22 mouse cellular contexts compared by ENCODE assay signal in genomic region chr9:35124678-35124955, GRCm38 (mm10). TPM values are rescaled to one million over a fixed set of nuclear protein-coding genes. Genes with fewer than 3 reads are reported as not detected.
A peak's percentile ranks its signal among the peaks of the same experiment; 100 is the strongest.
DNase-seq lines count a peak whose midpoint lies in the region; ATAC-seq and TF ChIP-seq lines count a peak whose summit lies in the region.
"Had no signal": no experiment of that assay in that cellular context is flagged by ENCODE, and none has a peak within 500 bp of the region (broad histone marks: within the 10 kb centered on the region; RNA-seq: fewer than 3 reads in every experiment).

No protein-coding gene starts in this region.

- DNase-seq in layer of hippocampus, adult 2 months (ENCODE audit: low spot score in 2 of 2) = no peak
- DNase-seq in layer of hippocampus, adult 9-11 months = no peak
- peak; percentile 25 for DNase-seq in thymus, postnatal 4 days
- DNase-seq in thymus, postnatal 25 days = no peak
- no peak for DNase-seq in liver, embryonic 14.5 days (ENCODE audit: low read depth in 3 of 3, low spot score in 3 of 3)
- DNase-seq in kidney, adult 8-10 months = no peak
- no peak for DNase-seq in right cerebral cortex, adult 18-20 months
- DNase-seq: adrenal gland, adult 8-10 months; cerebellum, adult 2 months; cerebellum, postnatal 25 days; heart, postnatal 4 days; kidney, adult 2 months; kidney, postnatal 10 days had no signal

- no peaks in the 10 kb centered on the region for H3K27me3 ChIP-seq in liver, embryonic 14.5 days (ENCODE audit: control insufficient read depth, insufficient read depth, low read length)
- H3K27me3 ChIP-seq: CH12.LX; embryonic facial prominence, embryonic 12.5 days; forebrain, embryonic 13.5 days; heart, embryonic 15.5 days had no signal

- WGBS in liver, embryonic 14.5 days (ENCODE audit: insufficient replicate concordance) = 77% methylated on average over 8 of the region's 8 CpGs

- H3K36me3 ChIP-seq in liver, embryonic 14.5 days (replicated peaks; ENCODE audit: control insufficient read depth, insufficient read depth, low read depth) = peaks cover 42% of the 10 kb centered on the region

- H3K9ac ChIP-seq in liver, embryonic 14.5 days (replicated peaks) = no peak overlapping the region
- H3K9ac ChIP-seq: embryonic facial prominence, embryonic 12.5 days; forebrain, embryonic 13.5 days; heart, embryonic 15.5 days; hindbrain, embryonic 14.5 days had no signal

- H3K4me3 ChIP-seq in layer of hippocampus, adult 2 months = no peak overlapping the region
- no peak overlapping the region for H3K4me3 ChIP-seq in liver, embryonic 14.5 days (ENCODE audit: insufficient read depth in 1 of 2, low read depth in 2 of 2, low read length in 2 of 2)
- H3K4me3 ChIP-seq: embryonic facial prominence, embryonic 12.5 days; forebrain, embryonic 13.5 days; heart, embryonic 15.5 days; limb, embryonic 10.5 days; midbrain, embryonic 10.5 days; myocyte had no signal

- H3K4me2 ChIP-seq in liver, embryonic 14.5 days (ENCODE audit: low read depth) = no peak overlapping the region
- H3K4me2 ChIP-seq: embryonic facial prominence, embryonic 12.5 days; forebrain, embryonic 13.5 days; heart, embryonic 15.5 days; hindbrain, embryonic 14.5 days had no signal

- TF ChIP-seq EP300 in liver, embryonic 14.5 days (IDR thresholded peaks at IDR 0.05; ENCODE audit: low read depth) = no peak

- H3K4me1 ChIP-seq in liver, embryonic 14.5 days (replicated peaks; ENCODE audit: control insufficient read depth in 2 of 2, insufficient read depth in 2 of 2, low read length in 1 of 2) = peaks cover 51 to 66% of the 10 kb centered on the region in 2 experiments
- H3K4me1 ChIP-seq: embryonic facial prominence, embryonic 12.5 days; forebrain, embryonic 13.5 days; limb, embryonic 10.5 days; midbrain, embryonic 10.5 days had no signal

- H3K9me3 ChIP-seq in liver, embryonic 14.5 days (ENCODE audit: control insufficient read depth, low read length) = no peaks in the 10 kb centered on the region
- H3K9me3 ChIP-seq: embryonic facial prominence, embryonic 12.5 days; forebrain, embryonic 13.5 days; heart, embryonic 15.5 days; limb, embryonic 10.5 days; midbrain, embryonic 10.5 days had no signal

- ATAC-seq in liver, embryonic 14.5 days (ENCODE audit: insufficient read depth) = no peak
- ATAC-seq: forebrain, embryonic 13.5 days; midbrain, embryonic 16.5 days had no signal

- H3K27ac ChIP-seq in layer of hippocampus, adult 2 months = peak overlapping the region; percentile 71; the same call in 1 of the 2 replicates
- peak overlapping the region; percentile 39 for H3K27ac ChIP-seq in liver, embryonic 14.5 days
- H3K27ac ChIP-seq: embryonic facial prominence, embryonic 12.5 days; forebrain, embryonic 13.5 days; hindbrain, embryonic 14.5 days; limb, embryonic 10.5 days; midbrain, embryonic 10.5 days had no signal

- no peak for TF ChIP-seq CTCF in layer of hippocampus, adult 2 months (conservative IDR thresholded peaks at IDR 0.05)
- TF ChIP-seq CTCF in liver, embryonic 14.5 days (IDR thresholded peaks at IDR 0.05; ENCODE audit: low read depth) = no peak

RNA-seq across cellular contexts. Expression of gene St3gal4, which starts 5.5 kb away (rescaled TPM):
- total RNA-seq in layer of hippocampus, adult 2 months (2021) = 10 to 100 TPM; 25.8 to 29.0 TPM
- polyA plus RNA-seq in liver, embryonic 14.5 days (2012; rRNA removed) = 4.6 and 6.0 TPM in 2 replicates
- 17.8 and 19.2 TPM in 2 replicates for polyA plus RNA-seq in liver, embryonic 14.5 days (2014; fragmentation: Nextera tagmentation; extraction: Ambion mirVana)

RNA-seq across cellular contexts. Expression of gene Dcps, which starts 51.2 kb away (rescaled TPM):
- 10 to 100 TPM; 20.5 to 21.7 TPM for total RNA-seq in layer of hippocampus, adult 2 months (2021)
- polyA plus RNA-seq in liver, embryonic 14.5 days (2012; rRNA removed) = 36.5 and 38.6 TPM in 2 replicates
- polyA plus RNA-seq in liver, embryonic 14.5 days (2014; fragmentation: Nextera tagmentation; extraction: Ambion mirVana) = 48.0 and 50.4 TPM in 2 replicates
